Mouse (Mus musculus) kidney, adult 2 months (tissue): ENCODE results near the gene Slit3. TPM values are rescaled to one million over a fixed set of nuclear protein-coding genes. Genes with fewer than 3 reads are reported as not detected.

Source experiments
- DNase-seq: peaks from one replicate; pipeline ENCODE4 v3.0.0; 2021
- H3K27ac ChIP-seq: fragments of 200-500 bp; 2 replicates; pipeline ENCODE4 v1.5.1; 2012; ENCODE audit warnings: low read depth, low read length, control low read depth, inconsistent platforms; ENCODE audit not compliant: insufficient read depth
- H3K27me3 ChIP-seq: fragments of 200-500 bp; replicated peaks from 2 replicates; pipeline ENCODE4 v1.6.1; 2012; ENCODE audit warnings: mild to moderate bottlenecking, moderate library complexity, low read length, inconsistent platforms; ENCODE audit not compliant: control insufficient read depth, insufficient read depth
- H3K36me3 ChIP-seq: fragments of 200-500 bp; 2 replicates; pipeline ENCODE4 v1.6.1; 2012; ENCODE audit warnings: mild to moderate bottlenecking, moderate library complexity, low read length, inconsistent platforms; ENCODE audit not compliant: control insufficient read depth, insufficient read depth
- H3K4me1 ChIP-seq: fragments of 200-500 bp; 2 replicates; pipeline ENCODE4 v1.6.1; 2011; ENCODE audit warnings: low read length; ENCODE audit not compliant: control insufficient read depth, insufficient read depth
- H3K4me3 ChIP-seq: fragments of 200-500 bp; 2 replicates; pipeline ENCODE4 v1.5.1; 2011; ENCODE audit warnings: mild to moderate bottlenecking, low read depth, low read length, control low read depth; ENCODE audit not compliant: insufficient read depth
- CTCF ChIP-seq: fragments of 200-500 bp; conservative IDR thresholded peaks from 2 replicates; pipeline ENCODE4 v1.5.1; 2011; ENCODE audit warnings: low read depth, mild to moderate bottlenecking, control low read depth, low read length, moderate library complexity, mixed read lengths; ENCODE audit not compliant: insufficient read depth, insufficient read length
- POLR2A ChIP-seq: fragments of 200-500 bp; IDR thresholded peaks from one replicate; pipeline ENCODE4 v1.6.1; 2011; ENCODE audit warnings: low read depth, low read length, control low read depth
- WGBS: fragments of 180-500 bp; shearing (Covaris S2); methylation state at CpG from one replicate; pipeline ENCODE4 v1.1.7; 2018; 5-methylcytosine and 5-hydroxymethylcytosine counted together
- polyA plus RNA-seq: library from polyadenylated mRNA; depleted of rRNA; stranded (reverse); fragments of >200 nt; gene quantifications from 2 replicates; pipeline ENCODE4 v1.2.3, GENCODE M21; 2012

Slit3 gene
- polyA plus RNA-seq, 1 experiment, result 8.4 TPM

- no peak for TF ChIP-seq CTCF
- TF ChIP-seq POLR2A, result no peak
- Histone ChIP-seq H3K36me3 (no peaks in the 10 kb centered on the region), H3K27ac (no peak overlapping the region), H3K4me3 (no peak overlapping the region), H3K27me3 (no peaks in the 10 kb centered on the region), H3K4me1 (no peaks in the 10 kb centered on the region)
- 81% methylated on average over 6 of the region's 6 CpGs for WGBS
- no peak for DNase-seq
Measured at GRCm38 (mm10) chr11:35597882-35598281, 476.9 kb downstream of the Slit3 start.

GRCm38 (mm10) chr11:35598732-35599131, 477.7 kb downstream of the Slit3 start:
- no peaks in the 10 kb centered on the region for H3K36me3 ChIP-seq
- H3K27ac ChIP-seq, result no peak overlapping the region
- H3K4me1 ChIP-seq, result no peaks in the 10 kb centered on the region
- no peak for DNase-seq
- H3K27me3 ChIP-seq, result no peaks in the 10 kb centered on the region
- 80% methylated on average over 7 of the region's 7 CpGs for WGBS
- TF ChIP-seq POLR2A (no peak), CTCF (no peak)
- H3K4me3 ChIP-seq, result no peak overlapping the region

- Histone ChIP-seq H3K4me3 (no peak overlapping the region), H3K27ac (no peak overlapping the region), H3K27me3 (no peaks in the 10 kb centered on the region), H3K4me1 (no peaks in the 10 kb centered on the region), H3K36me3 (no peaks in the 10 kb centered on the region)
- TF ChIP-seq CTCF (no peak), POLR2A (no peak)
- 67% methylated on average over 10 of the region's 10 CpGs for WGBS
- no peak for DNase-seq
Measured at GRCm38 (mm10) chr11:35601652-35602240, 480.7 kb downstream of the Slit3 start.

GRCm38 (mm10) chr11:35602586-35602985, 481.6 kb downstream of the Slit3 start:
- WGBS, result 55% methylated on average over 10 of the region's 10 CpGs
- no peaks in the 10 kb centered on the region for H3K36me3 ChIP-seq
- TF ChIP-seq CTCF (no peak), POLR2A (no peak)
- DNase-seq, result no peak
- no peak overlapping the region for H3K27ac ChIP-seq
- no peak overlapping the region for H3K4me3 ChIP-seq
- no peaks in the 10 kb centered on the region for H3K4me1 ChIP-seq
- no peaks in the 10 kb centered on the region for H3K27me3 ChIP-seq

- H3K4me3 ChIP-seq, result no peak overlapping the region
- no peaks in the 10 kb centered on the region for H3K4me1 ChIP-seq
- H3K27ac ChIP-seq, result no peak overlapping the region
- H3K27me3 ChIP-seq, result no peaks in the 10 kb centered on the region
- WGBS, result 88% methylated on average over 6 of the region's 6 CpGs
- TF ChIP-seq POLR2A (no peak), CTCF (0 out of 2 replicates have a peak, but pooled peaks have one; percentile 5)
- no peaks in the 10 kb centered on the region for H3K36me3 ChIP-seq
- DNase-seq, result no peak
Measured at GRCm38 (mm10) chr11:35603946-35604345, 482.9 kb downstream of the Slit3 start.

GRCm38 (mm10) chr11:35604848-35605790, 484.1 kb downstream of the Slit3 start:
- no peaks in the 10 kb centered on the region for H3K36me3 ChIP-seq
- no peak overlapping the region for H3K4me3 ChIP-seq
- TF ChIP-seq POLR2A (no peak), CTCF (no peak)
- H3K27ac ChIP-seq, result no peak overlapping the region
- DNase-seq, result peak; percentile 48
- no peaks in the 10 kb centered on the region for H3K4me1 ChIP-seq
- H3K27me3 ChIP-seq, result no peaks in the 10 kb centered on the region
- 83% methylated on average over 18 of the region's 18 CpGs for WGBS

GRCm38 (mm10) chr11:35607191-35607590, 486.2 kb downstream of the Slit3 start:
- TF ChIP-seq POLR2A (no peak), CTCF (no peak)
- Histone ChIP-seq H3K27ac (no peak overlapping the region), H3K4me1 (no peaks in the 10 kb centered on the region), H3K27me3 (no peaks in the 10 kb centered on the region), H3K36me3 (no peaks in the 10 kb centered on the region), H3K4me3 (no peak overlapping the region)
- WGBS, result 96% methylated on average over 4 of the region's 4 CpGs
- DNase-seq, result no peak
